Mouse (Mus musculus) spleen, adult 2 months (tissue): ENCODE results near the gene Gm10721.
"Not testable (repeated sequence)": the region's sequence is repeated elsewhere in the genome, so short reads cannot be mapped to it uniquely, and the experiment has no call there.

Experiments
- CTCF ChIP-seq: fragments of 200-500 bp; IDR thresholded peaks from 2 replicates; pipeline ENCODE4 v1.5.1; 2011; ENCODE audit warnings: mild to moderate bottlenecking, inconsistent platforms; ENCODE audit not compliant: insufficient read depth, insufficient read length, insufficient replicate concordance; ENCODE audit errors: extremely low read depth
- POLR2A ChIP-seq: fragments of 200-500 bp; IDR thresholded peaks from 2 replicates; pipeline ENCODE4 v1.6.1; 2011; ENCODE audit warnings: low read depth, low read length, inconsistent platforms

- TF ChIP-seq CTCF, POLR2A: not testable (repeated sequence)
These were observed 13.2 kb downstream of the Gm10721 start for GRCm38 (mm10) chr9:3026136-3026535.
